Mouse (Mus musculus): ENCODE measurements around the gene Meis1. TPM values are rescaled to one million over a fixed set of nuclear protein-coding genes. Genes with fewer than 3 reads are reported as not detected.

Gene Meis1
- polyA plus RNA-seq, 1 experiment from 2014 or later = 34.6 TPM

- Histone ChIP-seq H3K27me3 (ENCODE audit: control insufficient read depth, insufficient read depth, low read depth, low read length) (no peaks in the 10 kb centered on the region), H3K4me3 (ENCODE audit: low read depth, low read length) (no peak overlapping the region), H3K4me1 (ENCODE audit: control insufficient read depth, insufficient read depth, low read length) (peaks cover 20% of the 10 kb centered on the region), H3K9me3 (replicated peaks; ENCODE audit: control insufficient read depth, low read length, poor library complexity, severe bottlenecking) (no peaks in the 10 kb centered on the region), H3K36me3 (ENCODE audit: control insufficient read depth, insufficient read depth, low read length) (no peaks in the 10 kb centered on the region), H3K9ac (ENCODE audit: low read depth, low read length) (no peak overlapping the region), H3K4me2 (ENCODE audit: low read length) (peak overlapping the region; percentile 41; the same call in 1 of the 2 replicates), H3K27ac (ENCODE audit: low read length) (no peak overlapping the region)
- ATAC-seq = no peak
- 57% methylated on average over 17 of the region's 17 CpGs for whole genome bisulfite sequencing
Observed at GRCm38 (mm10) chr11:18929779-18930728, 88.7 kb downstream of the Meis1 start.

GRCm38 (mm10) chr11:18927351-18927750 is 91.4 kb downstream of the Meis1 start:
- no peak overlapping the region for H3K4me3 ChIP-seq (ENCODE audit: low read depth, low read length)
- H3K4me1 ChIP-seq (ENCODE audit: control insufficient read depth, insufficient read depth, low read length) = peaks cover 20% of the 10 kb centered on the region
- H3K36me3 ChIP-seq (ENCODE audit: control insufficient read depth, insufficient read depth, low read length) = no peaks in the 10 kb centered on the region
- 7% methylated on average over 1 of the region's 1 CpGs for WGBS
- no peak for ATAC-seq
- no peak overlapping the region for H3K9ac ChIP-seq (ENCODE audit: low read depth, low read length)
- H3K9me3 ChIP-seq (replicated peaks; ENCODE audit: control insufficient read depth, low read length, poor library complexity, severe bottlenecking) = no peaks in the 10 kb centered on the region
- no peak overlapping the region for H3K27ac ChIP-seq (ENCODE audit: low read length)
- no peaks in the 10 kb centered on the region for H3K27me3 ChIP-seq (ENCODE audit: control insufficient read depth, insufficient read depth, low read depth, low read length)
- no peak overlapping the region for H3K4me2 ChIP-seq (ENCODE audit: low read length)

GRCm38 (mm10) chr11:18926798-18927197 is 92.0 kb downstream of the Meis1 start:
- Histone ChIP-seq H3K9ac (ENCODE audit: low read depth, low read length) (no peak overlapping the region), H3K4me2 (ENCODE audit: low read length) (no peak overlapping the region), H3K27me3 (ENCODE audit: control insufficient read depth, insufficient read depth, low read depth, low read length) (no peaks in the 10 kb centered on the region), H3K27ac (ENCODE audit: low read length) (no peak overlapping the region), H3K9me3 (replicated peaks; ENCODE audit: control insufficient read depth, low read length, poor library complexity, severe bottlenecking) (no peaks in the 10 kb centered on the region), H3K4me3 (ENCODE audit: low read depth, low read length) (no peak overlapping the region), H3K4me1 (ENCODE audit: control insufficient read depth, insufficient read depth, low read length) (peaks cover 19% of the 10 kb centered on the region), H3K36me3 (ENCODE audit: control insufficient read depth, insufficient read depth, low read length) (no peaks in the 10 kb centered on the region)
- 54% methylated on average over 2 of the region's 2 CpGs for WGBS
- ATAC-seq = no peak

GRCm38 (mm10) chr11:18924583-18925334 is 94.0 kb downstream of the Meis1 start:
- Histone ChIP-seq H3K4me1 (ENCODE audit: control insufficient read depth, insufficient read depth, low read length) (peaks cover 3% of the 10 kb centered on the region; the same call in 1 of the 2 replicates), H3K27me3 (ENCODE audit: control insufficient read depth, insufficient read depth, low read depth, low read length) (no peaks in the 10 kb centered on the region), H3K36me3 (ENCODE audit: control insufficient read depth, insufficient read depth, low read length) (no peaks in the 10 kb centered on the region)

GRCm38 (mm10) chr11:18923274-18923673 is 95.5 kb downstream of the Meis1 start:
- no peak for ATAC-seq
- Histone ChIP-seq H3K27me3 (ENCODE audit: control insufficient read depth, insufficient read depth, low read depth, low read length) (no peaks in the 10 kb centered on the region), H3K9ac (ENCODE audit: low read depth, low read length) (no peak overlapping the region), H3K4me3 (ENCODE audit: low read depth, low read length) (no peak overlapping the region), H3K4me2 (ENCODE audit: low read length) (no peak overlapping the region), H3K4me1 (ENCODE audit: control insufficient read depth, insufficient read depth, low read length) (peaks cover 3% of the 10 kb centered on the region; the same call in 1 of the 2 replicates), H3K36me3 (ENCODE audit: control insufficient read depth, insufficient read depth, low read length) (no peaks in the 10 kb centered on the region), H3K27ac (ENCODE audit: low read length) (no peak overlapping the region), H3K9me3 (replicated peaks; ENCODE audit: control insufficient read depth, low read length, poor library complexity, severe bottlenecking) (no peaks in the 10 kb centered on the region)
- WGBS = 90% methylated on average over 5 of the region's 5 CpGs

More at GRCm38 (mm10) chr11:18924583-18925334, 94.0 kb downstream of the Meis1 start:
- Histone ChIP-seq H3K27ac (ENCODE audit: low read length) (no peak overlapping the region), H3K9me3 (replicated peaks; ENCODE audit: control insufficient read depth, low read length, poor library complexity, severe bottlenecking) (no peaks in the 10 kb centered on the region), H3K4me2 (ENCODE audit: low read length) (no peak overlapping the region), H3K4me3 (ENCODE audit: low read depth, low read length) (no peak overlapping the region), H3K9ac (ENCODE audit: low read depth, low read length) (no peak overlapping the region)
- WGBS = 81% methylated on average over 2 of the region's 2 CpGs
- ATAC-seq = no peak

GRCm38 (mm10) chr11:18920651-18921050 is 98.1 kb downstream of the Meis1 start:
- ATAC-seq = no peak
- H3K4me2 ChIP-seq (ENCODE audit: low read length) = no peak overlapping the region
- no peak overlapping the region for H3K9ac ChIP-seq (ENCODE audit: low read depth, low read length)
- no peaks in the 10 kb centered on the region for H3K36me3 ChIP-seq (ENCODE audit: control insufficient read depth, insufficient read depth, low read length)
- H3K4me1 ChIP-seq (ENCODE audit: control insufficient read depth, insufficient read depth, low read length) = peaks cover 12% of the 10 kb centered on the region
- H3K4me3 ChIP-seq (ENCODE audit: low read depth, low read length) = no peak overlapping the region
- no peaks in the 10 kb centered on the region for H3K27me3 ChIP-seq (ENCODE audit: control insufficient read depth, insufficient read depth, low read depth, low read length)
- no peaks in the 10 kb centered on the region for H3K9me3 ChIP-seq (replicated peaks; ENCODE audit: control insufficient read depth, low read length, poor library complexity, severe bottlenecking)
- no peak overlapping the region for H3K27ac ChIP-seq (ENCODE audit: low read length)
- 94% methylated on average over 3 of the region's 3 CpGs for WGBS

GRCm38 (mm10) chr11:18919162-18919762 is 99.5 kb downstream of the Meis1 start:
- H3K36me3 ChIP-seq (ENCODE audit: control insufficient read depth, insufficient read depth, low read length) = no peaks in the 10 kb centered on the region
- 56% methylated on average over 3 of the region's 3 CpGs for WGBS
- H3K9ac ChIP-seq (ENCODE audit: low read depth, low read length) = no peak overlapping the region
- H3K4me2 ChIP-seq (ENCODE audit: low read length) = no peak overlapping the region
- no peaks in the 10 kb centered on the region for H3K27me3 ChIP-seq (ENCODE audit: control insufficient read depth, insufficient read depth, low read depth, low read length)
- no peak overlapping the region for H3K4me3 ChIP-seq (ENCODE audit: low read depth, low read length)
- H3K27ac ChIP-seq (ENCODE audit: low read length) = no peak overlapping the region
- H3K4me1 ChIP-seq (ENCODE audit: control insufficient read depth, insufficient read depth, low read length) = peaks cover 12% of the 10 kb centered on the region
- H3K9me3 ChIP-seq (replicated peaks; ENCODE audit: control insufficient read depth, low read length, poor library complexity, severe bottlenecking) = no peaks in the 10 kb centered on the region
- no peak for ATAC-seq

GRCm38 (mm10) chr11:18917887-18918286 is 100.9 kb downstream of the Meis1 start:
- WGBS = 25% methylated on average over 5 of the region's 5 CpGs

More at GRCm38 (mm10) chr11:18917887-18918286, 100.9 kb downstream of the Meis1 start:
- no peaks in the 10 kb centered on the region for H3K36me3 ChIP-seq (ENCODE audit: control insufficient read depth, insufficient read depth, low read length)
- peaks cover 15% of the 10 kb centered on the region for H3K4me1 ChIP-seq (ENCODE audit: control insufficient read depth, insufficient read depth, low read length)
- no peaks in the 10 kb centered on the region for H3K27me3 ChIP-seq (ENCODE audit: control insufficient read depth, insufficient read depth, low read depth, low read length)
- ATAC-seq = no peak
- no peak overlapping the region for H3K4me3 ChIP-seq (ENCODE audit: low read depth, low read length)
- H3K27ac ChIP-seq (ENCODE audit: low read length) = no peak overlapping the region
- H3K9ac ChIP-seq (ENCODE audit: low read depth, low read length) = no peak overlapping the region
- H3K4me2 ChIP-seq (ENCODE audit: low read length) = no peak overlapping the region
- H3K9me3 ChIP-seq (replicated peaks; ENCODE audit: control insufficient read depth, low read length, poor library complexity, severe bottlenecking) = no peaks in the 10 kb centered on the region
